Mouse (Mus musculus) limb, embryonic 15.5 days (tissue): Measurements from ENCODE around the gene Mrps16. TPM values are rescaled to one million over a fixed set of nuclear protein-coding genes. Genes with fewer than 3 reads are reported as not detected.

Source experiments
- ATAC-seq: fragments of 200-750 bp; cut with Nextera tagmentation; 2 replicates; pipeline ENCODE4 v1.8.0; 2017; ENCODE audit warnings: low read depth, moderate TSS enrichment; ENCODE audit not compliant: insufficient number of reproducible peaks, low FRiP score, low TSS enrichment
- H3K27ac ChIP-seq: fragments of 300-500 bp; sonication (generic); 2 replicates; pipeline ENCODE4 v1.5.1; 2015; ENCODE audit warnings: moderate library complexity, mild to moderate bottlenecking, inconsistent platforms
- H3K27me3 ChIP-seq: fragments of 300-500 bp; sonication (generic); 2 replicates; pipeline ENCODE4 v1.6.1; 2015; ENCODE audit warnings: inconsistent platforms
- H3K36me3 ChIP-seq: fragments of 300-500 bp; sonication (generic); 2 replicates; pipeline ENCODE4 v1.6.1; 2015; ENCODE audit warnings: inconsistent platforms
- H3K4me1 ChIP-seq: fragments of 300-500 bp; sonication (generic); 2 replicates; pipeline ENCODE4 v1.6.1; 2015; ENCODE audit warnings: inconsistent platforms
- H3K4me2 ChIP-seq: fragments of 300-500 bp; sonication (generic); 2 replicates; pipeline ENCODE4 v1.6.1; 2015; ENCODE audit warnings: mild to moderate bottlenecking, inconsistent platforms
- H3K4me3 ChIP-seq: fragments of 300-500 bp; sonication (generic); 2 replicates; pipeline ENCODE4 v1.5.1; 2015; ENCODE audit warnings: mild to moderate bottlenecking, inconsistent platforms
- H3K9ac ChIP-seq: fragments of 300-500 bp; sonication (generic); 2 replicates; pipeline ENCODE4 v1.6.1; 2015; ENCODE audit warnings: inconsistent platforms
- H3K9me3 ChIP-seq: fragments of 300-500 bp; sonication (generic); 2 replicates; pipeline ENCODE4 v1.6.1; 2016; ENCODE audit warnings: inconsistent platforms
- WGBS: fragments of 180-500 bp; shearing (Covaris S2); methylation state at CpG from one replicate; pipeline ENCODE4 v1.1.7; 2015; 5-methylcytosine and 5-hydroxymethylcytosine counted together
- polyA plus RNA-seq: library from polyadenylated mRNA; unstranded; fragments of >200 nt; fragmentation: Nextera tagmentation; extraction: Ambion mirVana; gene quantifications from 2 replicates; pipeline ENCODE4 v1.2.1, GENCODE M21; 2015

Mrps16 gene
- 87.8 and 91.2 TPM in 2 replicates for polyA plus RNA-seq

DNA sequence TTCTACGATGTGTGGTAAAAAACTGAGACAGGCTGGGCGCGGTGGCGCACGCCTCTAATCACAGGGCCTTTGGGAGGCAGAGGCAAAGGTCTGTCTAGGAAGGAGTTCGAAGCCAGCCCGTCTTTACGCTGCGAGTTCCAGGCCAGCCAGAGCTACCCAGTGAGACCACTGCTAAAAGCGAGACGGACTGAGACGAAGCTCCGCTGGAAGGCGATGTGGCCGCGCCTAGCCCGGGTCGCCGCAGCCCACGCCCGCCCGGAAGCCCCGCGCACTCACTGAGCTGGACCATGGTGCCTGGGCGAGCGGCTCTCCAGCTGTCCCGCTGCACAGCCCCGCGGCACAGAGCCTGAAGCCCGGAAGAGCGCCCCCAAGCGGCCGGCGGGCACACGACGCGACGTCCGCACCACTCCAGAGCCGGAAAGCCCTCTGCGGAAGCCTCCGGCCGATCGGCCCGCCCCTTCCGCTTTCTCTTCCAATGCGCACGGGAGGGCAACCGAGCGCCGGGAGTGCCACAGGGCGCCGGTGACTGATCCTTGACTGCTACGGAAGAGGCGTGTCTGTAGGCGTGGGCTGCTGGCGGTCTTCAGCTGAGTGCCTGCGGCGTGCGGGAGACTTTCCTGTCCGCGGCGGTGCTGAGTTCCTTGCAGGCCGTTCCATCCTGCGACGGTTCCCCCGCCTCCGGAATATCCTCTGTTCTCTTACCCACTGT is at the start of gene Mrps16:
Mrps16 (minus strand) TSS at position 430 of the 709 bp plus-strand sequence.
- Histone ChIP-seq H3K27me3 (no peaks in the 10 kb centered on the region), H3K4me2 (peak within 1 kb of the TSS; percentile 54), H3K9ac (peak within 1 kb of the TSS; percentile 92), H3K27ac (peak within 1 kb of the TSS; percentile 91), H3K4me1 (peaks cover 3% of the 10 kb centered on the region; the same call in 1 of the 2 replicates), H3K9me3 (no peaks in the 10 kb centered on the region), H3K36me3 (peaks cover 22% of the 10 kb centered on the region), H3K4me3 (peak within 1 kb of the TSS; percentile 82)
- peak; percentile 97 for ATAC-seq
- WGBS, result under 1% methylated on average over 67 of the region's 68 CpGs

- ATAC-seq, result no peak
- Histone ChIP-seq H3K9ac (no peak overlapping the region), H3K36me3 (no peaks in the 10 kb centered on the region), H3K4me2 (no peak overlapping the region), H3K4me3 (no peak overlapping the region), H3K4me1 (no peaks in the 10 kb centered on the region), H3K27ac (no peak overlapping the region), H3K9me3 (no peaks in the 10 kb centered on the region), H3K27me3 (no peaks in the 10 kb centered on the region)
- WGBS, result 71% methylated on average over 17 of the region's 17 CpGs
Measured at GRCm38 (mm10) chr14:20442252-20442651, 48.8 kb upstream of the Mrps16 start.

GRCm38 (mm10) chr14:20436976-20437375 is 43.5 kb upstream of the Mrps16 start:
- Histone ChIP-seq H3K27ac (no peak overlapping the region), H3K9me3 (no peaks in the 10 kb centered on the region), H3K27me3 (no peaks in the 10 kb centered on the region), H3K4me1 (no peaks in the 10 kb centered on the region), H3K4me2 (no peak overlapping the region), H3K9ac (no peak overlapping the region), H3K4me3 (no peak overlapping the region), H3K36me3 (no peaks in the 10 kb centered on the region)
- no peak for ATAC-seq
- WGBS, result 70% methylated on average over 6 of the region's 6 CpGs

DNA sequence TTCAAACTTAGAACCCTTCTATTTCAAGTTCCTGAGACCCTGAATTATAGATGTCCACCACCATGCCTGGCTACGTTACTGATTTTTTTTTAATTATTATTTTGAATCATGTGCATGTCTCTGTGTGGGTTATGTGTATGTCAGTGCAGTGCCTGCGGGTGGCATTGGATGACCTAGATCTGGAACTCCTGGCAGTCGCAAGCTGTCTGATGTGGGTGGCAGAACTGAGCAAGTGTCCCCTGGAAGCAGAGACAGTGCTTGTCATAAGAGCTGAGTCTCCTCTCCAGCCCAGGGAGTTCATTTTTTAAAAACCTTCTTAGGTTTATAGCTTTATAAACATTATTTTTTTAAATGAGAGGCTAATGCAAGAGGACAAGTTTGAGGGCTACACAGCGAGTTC is 39.0 kb upstream of the Mrps16 start:
- Histone ChIP-seq H3K27ac (no peak overlapping the region), H3K4me2 (no peak overlapping the region), H3K9ac (no peak overlapping the region), H3K4me3 (no peak overlapping the region), H3K36me3 (no peaks in the 10 kb centered on the region), H3K9me3 (no peaks in the 10 kb centered on the region), H3K27me3 (no peaks in the 10 kb centered on the region), H3K4me1 (no peaks in the 10 kb centered on the region)
- no peak for ATAC-seq
- WGBS, result 80% methylated on average over 4 of the region's 4 CpGs

- H3K9me3 ChIP-seq, result no peaks in the 10 kb centered on the region
- no peaks in the 10 kb centered on the region for H3K27me3 ChIP-seq
- H3K4me2 ChIP-seq, result no peak overlapping the region
- no peaks in the 10 kb centered on the region for H3K4me1 ChIP-seq
- no peak overlapping the region for H3K4me3 ChIP-seq
- no peak overlapping the region for H3K27ac ChIP-seq
- no peaks in the 10 kb centered on the region for H3K36me3 ChIP-seq
- H3K9ac ChIP-seq, result no peak overlapping the region
- 53% methylated on average over 6 of the region's 6 CpGs for WGBS
- no peak for ATAC-seq
Measured at GRCm38 (mm10) chr14:20431726-20432125, 38.3 kb upstream of the Mrps16 start.

DNA sequence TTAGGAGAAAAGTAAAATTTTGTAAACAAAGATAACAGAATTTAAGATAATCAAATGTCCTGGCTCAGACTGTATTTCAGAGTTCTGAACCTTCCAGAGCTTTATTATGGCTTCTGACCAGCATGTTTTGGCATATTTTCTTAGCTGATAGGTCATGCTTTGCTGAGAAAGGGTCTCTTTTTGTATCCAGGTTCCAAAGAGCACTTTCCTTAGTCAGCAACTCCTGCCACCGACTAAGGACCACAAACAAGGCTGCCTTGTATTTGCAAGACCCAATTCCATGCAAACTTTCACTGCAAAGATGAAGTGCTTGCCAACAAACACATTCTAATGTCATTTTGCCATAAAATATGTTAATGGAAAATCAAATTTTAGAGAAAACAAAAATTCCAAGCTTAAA is 36.4 kb upstream of the Mrps16 start:
- Histone ChIP-seq H3K36me3 (no peaks in the 10 kb centered on the region), H3K4me3 (no peak overlapping the region), H3K27ac (no peak overlapping the region), H3K4me2 (no peak overlapping the region), H3K4me1 (no peaks in the 10 kb centered on the region), H3K9me3 (no peaks in the 10 kb centered on the region), H3K9ac (no peak overlapping the region), H3K27me3 (no peaks in the 10 kb centered on the region)
- WGBS, result 45% methylated on average over 1 of the region's 1 CpGs
- no peak for ATAC-seq

DNA sequence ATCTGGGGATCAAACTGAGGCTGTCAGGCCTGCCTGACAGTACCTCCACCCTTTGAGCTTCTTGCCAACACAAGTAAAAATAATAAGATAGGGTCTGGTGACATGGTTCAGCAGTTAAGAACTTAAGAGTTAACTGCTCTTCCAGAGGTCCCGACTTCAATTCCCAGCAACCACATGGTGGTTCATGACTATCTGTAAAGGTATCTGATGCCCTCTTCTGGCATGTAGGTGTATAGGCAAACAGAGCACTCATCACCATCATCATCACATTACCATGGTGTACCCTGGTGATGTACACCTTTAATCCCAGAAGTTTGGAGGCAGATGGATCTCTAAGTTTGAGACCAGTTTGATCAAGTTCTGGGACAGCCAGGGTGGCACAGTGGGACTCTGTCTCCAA is 35.2 kb upstream of the Mrps16 start:
- Histone ChIP-seq H3K27ac (no peak overlapping the region), H3K9me3 (no peaks in the 10 kb centered on the region), H3K9ac (no peak overlapping the region), H3K27me3 (no peaks in the 10 kb centered on the region), H3K36me3 (no peaks in the 10 kb centered on the region), H3K4me1 (no peaks in the 10 kb centered on the region), H3K4me3 (no peak overlapping the region), H3K4me2 (no peak overlapping the region)
- no peak for ATAC-seq
- 29% methylated on average over 1 of the region's 1 CpGs for WGBS

DNA sequence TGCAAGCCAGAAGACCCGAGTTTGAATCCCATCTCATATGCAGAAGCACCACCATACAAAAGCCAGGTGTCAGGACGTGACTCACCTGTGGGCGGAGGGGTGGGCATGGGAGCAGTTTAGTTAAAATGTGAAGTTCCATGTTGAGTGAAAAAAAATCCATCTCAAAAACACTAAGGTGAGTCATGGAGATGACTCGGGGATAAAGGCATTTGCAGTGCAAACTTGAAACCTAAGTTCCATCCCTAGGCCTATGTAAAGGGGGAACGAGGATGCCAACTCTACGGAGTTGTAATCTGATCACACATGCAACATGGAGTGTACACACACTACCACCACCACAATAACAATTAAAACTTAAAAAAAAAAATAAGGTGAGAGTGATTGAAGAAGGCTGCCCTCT is 29.6 kb upstream of the Mrps16 start:
- Histone ChIP-seq H3K4me1 (no peaks in the 10 kb centered on the region), H3K36me3 (no peaks in the 10 kb centered on the region), H3K27ac (no peak overlapping the region), H3K9me3 (no peaks in the 10 kb centered on the region), H3K4me2 (no peak overlapping the region), H3K9ac (no peak overlapping the region), H3K4me3 (no peak overlapping the region), H3K27me3 (no peaks in the 10 kb centered on the region)
- no peak for ATAC-seq
- 84% methylated on average over 6 of the region's 6 CpGs for WGBS

DNA sequence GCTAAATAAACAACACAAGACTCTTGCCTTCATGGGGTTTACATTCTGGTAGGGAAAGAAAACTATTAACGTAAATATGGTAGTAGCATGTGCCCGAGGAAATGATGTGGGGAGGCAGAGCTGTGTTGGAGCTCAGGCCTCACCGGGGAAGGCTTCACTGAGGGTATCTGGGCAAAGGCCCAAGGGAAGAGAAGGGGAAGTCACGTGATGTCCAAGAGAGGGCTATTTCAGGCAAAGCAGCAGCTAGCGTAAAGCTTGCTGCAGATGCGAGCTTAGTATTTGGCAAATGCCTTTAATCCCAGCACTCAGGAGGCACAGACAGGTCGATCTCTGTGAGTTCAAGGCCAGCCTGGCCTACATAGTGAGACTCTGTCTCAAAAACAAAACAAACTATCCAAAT is 28.8 kb upstream of the Mrps16 start:
- Histone ChIP-seq H3K27ac (no peak overlapping the region), H3K27me3 (no peaks in the 10 kb centered on the region), H3K4me1 (no peaks in the 10 kb centered on the region), H3K9me3 (no peaks in the 10 kb centered on the region), H3K4me2 (no peak overlapping the region), H3K4me3 (no peak overlapping the region), H3K36me3 (no peaks in the 10 kb centered on the region), H3K9ac (no peak overlapping the region)
- 63% methylated on average over 7 of the region's 7 CpGs for WGBS
- ATAC-seq, result no peak

GRCm38 (mm10) chr14:20400071-20400470 is 6.6 kb upstream of the Mrps16 start:
- H3K4me3 ChIP-seq, result no peak overlapping the region
- no peaks in the 10 kb centered on the region for H3K27me3 ChIP-seq
- H3K4me1 ChIP-seq, result no peaks in the 10 kb centered on the region
- H3K9me3 ChIP-seq, result no peaks in the 10 kb centered on the region
- no peak overlapping the region for H3K27ac ChIP-seq
- 55% methylated on average over 1 of the region's 1 CpGs for whole genome bisulfite sequencing
- no peaks in the 10 kb centered on the region for H3K36me3 ChIP-seq
- H3K4me2 ChIP-seq, result no peak overlapping the region
- no peak overlapping the region for H3K9ac ChIP-seq
- ATAC-seq, result no peak

- Histone ChIP-seq H3K9ac (no peak overlapping the region), H3K4me2 (no peak overlapping the region), H3K27ac (no peak overlapping the region), H3K4me3 (no peak overlapping the region), H3K27me3 (no peaks in the 10 kb centered on the region), H3K4me1 (no peaks in the 10 kb centered on the region; the same call in 1 of the 2 replicates), H3K9me3 (no peaks in the 10 kb centered on the region), H3K36me3 (no peaks in the 10 kb centered on the region)
- ATAC-seq, result no peak
- WGBS, result 47% methylated on average over 4 of the region's 4 CpGs
Measured at GRCm38 (mm10) chr14:20398864-20399263, 5.4 kb upstream of the Mrps16 start.

GRCm38 (mm10) chr14:20397220-20397619 is 3.8 kb upstream of the Mrps16 start:
- 72% methylated on average over 9 of the region's 9 CpGs for WGBS
- H3K36me3 ChIP-seq, result no peaks in the 10 kb centered on the region
- no peak for ATAC-seq
- H3K27ac ChIP-seq, result no peak overlapping the region
- H3K9ac ChIP-seq, result no peak overlapping the region
- H3K4me3 ChIP-seq, result no peak overlapping the region
- no peak overlapping the region for H3K4me2 ChIP-seq
- H3K9me3 ChIP-seq, result no peaks in the 10 kb centered on the region
- no peaks in the 10 kb centered on the region for H3K27me3 ChIP-seq
- H3K4me1 ChIP-seq, result peaks cover 2% of the 10 kb centered on the region; the same call in 1 of the 2 replicates

DNA sequence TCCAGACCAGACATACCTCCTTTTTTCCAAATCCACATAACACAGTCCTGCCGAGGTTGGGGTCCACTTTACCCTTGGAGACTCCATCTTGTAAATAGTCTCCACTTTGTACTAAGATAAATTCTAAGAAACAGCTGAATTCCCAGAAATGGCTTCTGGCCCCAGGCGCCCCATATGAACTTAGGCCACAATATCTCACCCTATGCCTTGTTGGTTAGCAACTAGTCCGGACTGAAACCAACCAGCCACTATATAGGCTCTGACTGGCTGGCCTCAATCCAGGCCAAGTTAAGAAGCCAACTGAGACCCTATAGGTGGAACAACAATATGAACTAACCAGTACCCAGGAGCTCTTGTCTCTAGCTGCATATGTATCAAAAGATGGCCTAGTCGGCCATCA is 1.1 kb downstream of the Mrps16 start:
- Histone ChIP-seq H3K4me2 (peak overlapping the region; percentile 52; the same call in 1 of the 2 replicates), H3K4me1 (peaks cover 10% of the 10 kb centered on the region), H3K27ac (no peak overlapping the region), H3K4me3 (no peak overlapping the region), H3K36me3 (peaks cover 22% of the 10 kb centered on the region), H3K9me3 (no peaks in the 10 kb centered on the region), H3K27me3 (no peaks in the 10 kb centered on the region), H3K9ac (no peak overlapping the region)
- no peak for ATAC-seq
- WGBS, result 69% methylated on average over 4 of the region's 4 CpGs
